Mouse (Mus musculus): ENCODE measurements around the gene Lars2. TPM values are rescaled to one million over a fixed set of nuclear protein-coding genes. Genes with fewer than 3 reads are reported as not detected.
"Not testable (repeated sequence)": the region's sequence is repeated elsewhere in the genome, so short reads cannot be mapped to it uniquely, and the experiment has no call there.

Lars2 gene
- polyA plus RNA-seq, 1 experiment from 2014 or later, result 683 TPM

DNA sequence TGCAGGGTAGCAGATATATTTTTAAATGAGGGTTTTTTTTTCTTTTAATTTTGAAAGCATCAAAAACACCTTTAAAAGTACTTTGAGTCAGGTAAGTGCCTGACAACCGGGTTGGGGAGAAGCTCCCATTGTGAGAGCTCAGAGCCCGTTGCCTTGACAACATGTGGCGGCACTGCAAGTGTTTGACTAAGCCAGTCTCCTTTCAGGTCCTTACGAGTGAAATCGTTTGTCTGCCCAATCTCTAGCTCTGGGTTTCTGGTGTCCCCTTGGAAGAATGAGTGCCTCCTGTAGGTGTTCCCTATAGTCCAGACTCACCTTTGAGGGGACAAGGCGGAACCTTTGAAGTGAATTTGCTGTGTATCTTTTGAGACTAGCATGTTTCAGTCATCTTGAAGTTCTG is 31.0 kb downstream of the Lars2 start:
- Histone ChIP-seq H3K27me3 (replicated peaks) (no peaks in the 10 kb centered on the region), H3K4me1 (no peaks in the 10 kb centered on the region; the same call in 1 of the 2 replicates), H3K27ac (replicated peaks) (no peak overlapping the region), H3K36me3 (peaks cover 8% of the 10 kb centered on the region), H3K4me2 (no peak overlapping the region), H3K9ac (replicated peaks) (no peak overlapping the region), H3K9me3 (replicated peaks) (no peaks in the 10 kb centered on the region), H3K4me3 (replicated peaks) (no peak overlapping the region)
- no peak for ATAC-seq (ENCODE audit: low FRiP score)
- 34% methylated on average over 6 of the region's 6 CpGs for WGBS

DNA sequence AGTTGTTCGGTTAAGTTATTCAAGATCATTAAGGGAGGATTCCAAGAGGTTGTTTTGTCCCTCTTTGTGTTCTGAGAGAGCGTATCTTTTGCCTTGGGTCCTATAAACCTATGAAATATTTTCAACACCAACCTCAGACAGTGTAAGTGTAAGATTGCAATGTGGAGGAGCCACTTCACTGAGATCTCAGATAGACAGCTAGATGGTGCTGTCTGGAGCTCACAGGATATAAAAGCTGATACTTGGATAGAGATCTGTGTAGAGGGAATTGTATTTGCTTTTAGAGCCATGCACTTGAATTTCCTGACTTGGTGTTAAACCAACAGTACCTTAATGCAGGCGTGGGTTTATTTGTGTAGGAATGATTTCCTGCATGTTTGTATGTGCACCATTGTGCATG is 35.5 kb downstream of the Lars2 start:
- no peaks in the 10 kb centered on the region for H3K9me3 ChIP-seq (replicated peaks)
- ATAC-seq (ENCODE audit: low FRiP score), result no peak
- H3K4me3 ChIP-seq (replicated peaks), result no peak overlapping the region
- no peaks in the 10 kb centered on the region for H3K27me3 ChIP-seq (replicated peaks)
- no peaks in the 10 kb centered on the region; the same call in 1 of the 2 replicates for H3K4me1 ChIP-seq
- H3K27ac ChIP-seq (replicated peaks), result no peak overlapping the region
- no peaks in the 10 kb centered on the region; the same call in 1 of the 2 replicates for H3K36me3 ChIP-seq
- H3K9ac ChIP-seq (replicated peaks), result no peak overlapping the region
- WGBS, result 90% methylated on average over 3 of the region's 3 CpGs
- no peak overlapping the region for H3K4me2 ChIP-seq

DNA sequence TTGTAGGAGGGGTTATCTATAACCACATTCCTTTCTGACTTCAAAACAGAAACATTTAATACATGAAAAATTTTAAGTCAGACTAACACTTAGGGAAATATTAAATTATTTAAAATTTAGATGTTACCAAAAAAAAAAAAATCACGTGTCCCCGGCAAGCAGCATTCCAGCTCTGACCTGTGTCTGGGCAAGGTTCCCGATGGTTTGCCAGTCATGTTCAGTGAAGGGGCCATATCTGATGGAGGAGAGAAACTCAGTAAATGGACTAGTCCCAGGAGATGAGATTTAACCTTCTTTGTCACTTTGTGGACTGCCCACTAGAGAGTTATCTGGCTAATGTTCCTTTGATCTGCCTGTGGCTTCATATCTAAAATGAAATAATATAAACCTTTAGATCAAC is 36.3 kb downstream of the Lars2 start:
- H3K4me2 ChIP-seq, result no peak overlapping the region
- no peak for ATAC-seq (ENCODE audit: low FRiP score)
- no peak overlapping the region for H3K9ac ChIP-seq (replicated peaks)
- H3K4me3 ChIP-seq (replicated peaks), result no peak overlapping the region
- WGBS, result 87% methylated on average over 3 of the region's 3 CpGs
- H3K36me3 ChIP-seq, result no peaks in the 10 kb centered on the region; the same call in 1 of the 2 replicates
- H3K4me1 ChIP-seq, result no peaks in the 10 kb centered on the region
- H3K9me3 ChIP-seq (replicated peaks), result no peaks in the 10 kb centered on the region
- no peaks in the 10 kb centered on the region for H3K27me3 ChIP-seq (replicated peaks)
- no peak overlapping the region for H3K27ac ChIP-seq (replicated peaks)

DNA sequence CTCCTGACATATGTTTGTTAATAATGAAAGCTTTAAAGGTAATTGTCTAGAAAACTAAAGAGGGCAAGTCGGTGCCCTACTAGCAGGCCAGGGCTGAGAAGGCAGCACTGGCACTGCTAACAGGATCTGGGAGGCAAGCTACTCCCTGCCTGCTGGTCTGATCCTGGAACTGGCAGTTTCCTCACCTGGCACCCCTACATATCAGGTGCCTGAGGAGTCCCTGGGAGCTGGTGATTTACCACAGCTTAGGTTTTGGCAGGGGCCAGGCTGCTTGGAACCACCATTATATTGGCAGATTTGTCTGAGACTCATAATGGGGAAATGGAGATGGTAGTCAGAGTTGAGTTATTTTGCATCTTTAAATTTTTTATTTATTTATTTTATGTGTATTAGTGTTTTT is 38.5 kb downstream of the Lars2 start:
- H3K9me3 ChIP-seq (replicated peaks), result no peaks in the 10 kb centered on the region
- H3K27ac ChIP-seq (replicated peaks), result no peak overlapping the region
- no peak overlapping the region for H3K9ac ChIP-seq (replicated peaks)
- 73% methylated on average over 1 of the region's 1 CpGs for WGBS
- H3K4me1 ChIP-seq, result no peaks in the 10 kb centered on the region
- no peak overlapping the region for H3K4me2 ChIP-seq
- H3K27me3 ChIP-seq (replicated peaks), result no peaks in the 10 kb centered on the region
- H3K36me3 ChIP-seq, result peaks cover 5% of the 10 kb centered on the region
- no peak overlapping the region for H3K4me3 ChIP-seq (replicated peaks)
- no peak for ATAC-seq (ENCODE audit: low FRiP score)

DNA sequence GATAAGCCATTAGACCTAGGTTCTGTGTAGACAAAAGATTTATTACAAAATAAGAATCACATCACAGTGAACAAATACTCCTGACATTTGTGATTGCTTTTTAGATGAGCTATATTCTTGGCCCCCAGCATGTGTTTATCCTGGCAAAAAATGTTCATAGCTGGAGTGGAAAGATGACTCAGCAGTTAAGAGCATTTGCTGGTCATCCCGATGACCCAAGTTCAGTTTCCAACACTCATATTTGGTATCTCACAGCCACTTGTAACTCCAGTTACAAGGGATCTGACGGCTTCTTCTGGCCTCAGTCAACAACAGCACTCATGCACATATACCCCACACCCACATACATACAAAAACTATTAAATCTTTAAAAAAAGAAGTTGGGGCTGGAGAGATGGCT is 42.0 kb downstream of the Lars2 start:
- Histone ChIP-seq H3K4me2 (no peak overlapping the region), H3K27me3 (replicated peaks) (no peaks in the 10 kb centered on the region)

DNA sequence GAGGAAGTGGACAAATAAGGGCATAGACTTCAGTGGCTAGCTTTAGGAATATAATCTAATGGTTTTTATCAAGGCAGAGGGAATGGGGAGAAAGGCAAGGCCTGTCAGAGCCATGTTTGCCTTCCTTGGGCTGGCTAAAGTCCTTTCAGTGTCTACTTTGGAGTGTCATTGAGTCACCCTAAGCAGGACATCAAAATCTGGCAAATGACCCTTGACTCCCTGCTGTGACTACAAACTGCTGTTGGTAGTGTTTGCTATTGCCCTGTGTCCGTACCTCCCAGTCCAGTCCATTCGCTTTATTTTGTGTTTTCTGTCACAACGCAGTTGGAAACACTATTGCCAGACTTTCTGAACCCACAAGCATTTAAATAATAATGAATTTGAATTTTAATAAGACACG is 63.1 kb downstream of the Lars2 start:
- H3K9ac ChIP-seq (replicated peaks), result no peak overlapping the region
- no peak overlapping the region for H3K27ac ChIP-seq (replicated peaks)
- no peaks in the 10 kb centered on the region for H3K27me3 ChIP-seq (replicated peaks)
- no peaks in the 10 kb centered on the region for H3K4me1 ChIP-seq
- no peak overlapping the region for H3K4me2 ChIP-seq
- no peak overlapping the region for H3K4me3 ChIP-seq (replicated peaks)
- WGBS, result 83% methylated on average over 4 of the region's 4 CpGs
- no peaks in the 10 kb centered on the region for H3K9me3 ChIP-seq (replicated peaks)
- ATAC-seq (ENCODE audit: low FRiP score), result no peak
- peaks cover 19% of the 10 kb centered on the region for H3K36me3 ChIP-seq

More for the DNA sequence above, 42.0 kb downstream of the Lars2 start:
- 91% methylated on average over 2 of the region's 2 CpGs for WGBS
- H3K27ac ChIP-seq (replicated peaks), result no peak overlapping the region
- H3K9ac ChIP-seq (replicated peaks), result no peak overlapping the region
- no peaks in the 10 kb centered on the region for H3K9me3 ChIP-seq (replicated peaks)
- H3K4me3 ChIP-seq (replicated peaks), result no peak overlapping the region
- peaks cover 27% of the 10 kb centered on the region for H3K36me3 ChIP-seq
- ATAC-seq (ENCODE audit: low FRiP score), result no peak
- H3K4me1 ChIP-seq, result no peaks in the 10 kb centered on the region

DNA sequence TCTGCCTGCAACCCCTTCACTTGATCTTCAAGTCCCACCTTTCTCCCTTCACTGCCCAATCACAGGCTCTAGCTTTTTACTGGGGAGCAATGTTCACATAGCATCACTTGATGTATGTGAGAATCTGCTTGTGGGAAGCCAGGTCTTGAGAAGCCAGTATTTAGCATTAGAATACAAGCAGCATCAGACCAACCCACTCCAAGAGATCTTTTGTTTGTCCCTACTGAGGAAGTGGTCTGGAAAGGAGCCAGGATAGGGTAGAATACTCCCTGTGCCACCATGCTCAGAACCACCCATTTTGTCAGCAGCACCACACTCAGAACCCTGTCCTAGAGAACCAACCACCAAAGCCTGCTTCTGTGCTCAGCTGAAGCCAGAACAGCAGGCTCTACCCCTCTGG is 64.2 kb downstream of the Lars2 start:
- ATAC-seq (ENCODE audit: low FRiP score), result no peak
- Histone ChIP-seq H3K4me1 (no peaks in the 10 kb centered on the region), H3K9ac (replicated peaks) (no peak overlapping the region), H3K9me3 (replicated peaks) (no peaks in the 10 kb centered on the region), H3K27ac (replicated peaks) (no peak overlapping the region), H3K4me2 (no peak overlapping the region), H3K4me3 (replicated peaks) (no peak overlapping the region), H3K36me3 (peaks cover 19% of the 10 kb centered on the region), H3K27me3 (replicated peaks) (no peaks in the 10 kb centered on the region)

DNA sequence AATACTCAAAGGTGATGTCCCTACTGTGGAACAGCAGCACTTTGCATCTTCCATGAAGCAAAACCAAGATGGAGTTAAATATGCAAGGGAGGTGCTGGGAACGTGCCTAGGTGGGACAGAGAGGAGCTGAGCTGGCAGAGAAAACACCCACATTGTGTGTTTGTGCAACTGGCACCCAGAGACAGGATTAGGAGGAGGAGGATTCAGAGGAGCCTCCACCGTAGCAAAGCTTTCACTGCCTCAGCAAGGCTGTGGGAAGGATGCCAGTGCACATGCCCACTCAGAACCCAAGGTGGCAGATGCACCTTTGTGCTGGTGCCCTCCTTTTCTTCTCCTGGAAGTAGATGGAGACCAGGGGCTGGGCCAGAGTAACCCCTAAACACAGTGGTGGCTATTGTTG is 71.5 kb downstream of the Lars2 start:
- WGBS, result 68% methylated on average over 2 of the region's 2 CpGs
- Histone ChIP-seq H3K27ac (replicated peaks) (no peak overlapping the region), H3K9ac (replicated peaks) (no peak overlapping the region), H3K4me1 (no peaks in the 10 kb centered on the region), H3K4me2 (no peak overlapping the region), H3K9me3 (replicated peaks) (no peaks in the 10 kb centered on the region), H3K4me3 (replicated peaks) (no peak overlapping the region), H3K27me3 (replicated peaks) (no peaks in the 10 kb centered on the region), H3K36me3 (peaks cover 43% of the 10 kb centered on the region)
- ATAC-seq (ENCODE audit: low FRiP score), result no peak

DNA sequence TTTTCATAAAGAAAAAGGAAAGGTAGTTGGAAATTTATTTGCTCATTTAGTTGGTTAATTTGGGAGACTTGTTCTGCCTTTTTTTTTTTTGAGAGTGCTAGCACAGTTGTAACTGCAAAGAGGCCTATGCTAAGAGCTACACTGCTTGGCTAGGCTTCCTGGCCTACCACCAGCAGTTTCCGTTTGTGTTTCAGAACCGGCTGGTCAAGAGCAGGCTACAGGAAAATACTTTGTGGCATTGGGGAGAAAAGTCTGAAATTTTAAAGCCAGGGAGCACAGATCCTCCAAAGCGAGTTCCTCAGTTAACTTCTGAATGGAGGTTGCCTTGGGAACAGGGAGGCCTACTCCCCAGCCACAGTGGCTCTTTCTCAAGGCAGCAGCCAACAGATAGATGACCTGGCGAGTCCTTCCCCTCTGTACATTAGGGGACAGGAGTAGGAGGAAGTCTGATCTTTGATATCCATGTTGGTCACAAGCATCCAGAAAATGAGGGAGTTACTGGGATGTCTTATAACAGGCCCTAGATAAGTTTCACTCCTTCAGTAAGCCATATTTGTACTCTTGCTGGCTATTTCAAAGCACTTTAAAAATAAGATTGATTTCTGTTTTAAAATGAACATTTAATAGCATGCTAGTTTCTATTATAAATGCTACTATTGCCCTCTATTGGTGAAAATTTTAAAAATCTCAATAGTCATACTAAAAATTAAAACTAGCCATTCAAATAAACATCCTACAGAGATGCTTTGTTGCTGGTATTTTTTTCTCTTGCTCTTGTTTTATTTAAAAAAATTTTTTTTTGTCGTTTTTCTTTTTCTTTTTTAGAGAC is 73.7 kb downstream of the Lars2 start:
- no peak for ATAC-seq (ENCODE audit: low FRiP score)
- Histone ChIP-seq H3K9ac (replicated peaks) (no peak overlapping the region), H3K4me2 (no peak overlapping the region), H3K36me3 (peaks cover 39% of the 10 kb centered on the region), H3K27ac (replicated peaks) (0 out of 2 replicates have a peak overlapping the region, but pooled peaks have one; percentile 28), H3K4me3 (replicated peaks) (no peak overlapping the region), H3K9me3 (replicated peaks) (no peaks in the 10 kb centered on the region), H3K4me1 (no peaks in the 10 kb centered on the region), H3K27me3 (replicated peaks) (no peaks in the 10 kb centered on the region)
- WGBS, result 45% methylated on average over 5 of the region's 5 CpGs

DNA sequence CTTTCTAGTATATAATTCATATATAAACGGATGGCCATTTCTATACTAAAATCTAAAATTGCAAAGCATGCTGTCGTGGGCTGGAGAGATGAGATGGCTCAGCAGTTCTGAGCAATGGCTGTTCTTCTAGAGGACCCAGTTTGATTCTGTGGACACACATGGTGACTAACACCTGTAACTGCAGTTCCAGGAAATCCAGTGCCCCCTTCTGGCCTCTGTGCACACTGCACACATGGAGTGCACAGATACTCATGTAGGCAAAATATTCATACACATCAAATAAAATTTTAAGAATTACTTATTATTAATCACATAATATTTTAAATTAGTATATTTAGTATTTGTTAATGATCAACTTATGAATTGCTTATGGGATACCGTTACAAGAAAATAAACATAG is 80.4 kb downstream of the Lars2 start:
- not testable (repeated sequence) for H3K9ac ChIP-seq (replicated peaks); H3K27ac ChIP-seq (replicated peaks); H3K9me3 ChIP-seq (replicated peaks); H3K27me3 ChIP-seq (replicated peaks); H3K4me2 ChIP-seq; H3K4me3 ChIP-seq (replicated peaks); H3K4me1 ChIP-seq; ATAC-seq (ENCODE audit: low FRiP score); H3K36me3 ChIP-seq
- 99% methylated on average over 3 of the region's 3 CpGs for whole genome bisulfite sequencing

DNA sequence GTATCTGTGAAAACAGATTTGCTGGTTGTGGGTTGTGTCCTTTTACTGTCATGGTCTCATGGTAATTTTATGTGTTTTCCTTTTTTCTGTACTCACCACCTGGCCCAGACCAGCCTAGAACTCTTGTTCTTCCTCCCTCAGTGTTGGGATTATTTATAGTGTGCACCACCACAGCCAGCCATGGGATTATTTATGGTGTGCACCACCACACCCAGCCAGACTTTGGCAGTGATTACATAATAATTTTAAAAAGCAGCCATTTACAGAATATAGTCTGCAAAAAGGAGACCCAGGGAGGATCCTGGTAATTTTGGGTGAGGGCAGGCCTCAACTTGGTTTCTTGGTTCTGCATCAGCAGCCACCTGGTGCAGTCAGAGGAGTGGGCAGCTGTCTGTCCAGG is 81.9 kb downstream of the Lars2 start:
- no peak for ATAC-seq (ENCODE audit: low FRiP score)
- Histone ChIP-seq H3K36me3 (peaks cover 10% of the 10 kb centered on the region; the same call in 1 of the 2 replicates), H3K9me3 (replicated peaks) (no peaks in the 10 kb centered on the region)

DNA sequence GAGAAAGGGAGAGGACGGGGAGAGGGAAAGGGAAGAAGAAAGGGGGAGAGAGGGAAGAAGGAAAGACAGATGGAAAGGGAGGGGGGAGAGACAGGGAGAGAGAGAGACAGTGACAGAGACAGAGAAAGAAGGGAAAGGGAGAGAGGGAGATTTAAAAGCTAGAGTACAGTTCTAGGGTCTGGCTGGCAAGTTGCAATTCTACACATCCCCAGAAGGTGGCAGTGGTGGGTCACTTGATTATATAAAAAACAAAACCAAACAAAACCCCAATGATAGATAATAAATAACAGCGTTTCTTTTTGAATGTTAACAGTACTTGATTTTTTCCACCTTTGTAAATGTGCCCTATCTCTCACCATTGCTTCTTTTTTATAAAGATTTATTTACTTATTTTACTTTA is 83.4 kb downstream of the Lars2 start:
- Histone ChIP-seq H3K27ac (replicated peaks) (no peak overlapping the region), H3K27me3 (replicated peaks) (no peaks in the 10 kb centered on the region), H3K36me3 (peaks cover 21% of the 10 kb centered on the region), H3K9ac (replicated peaks) (no peak overlapping the region), H3K4me3 (replicated peaks) (no peak overlapping the region), H3K4me2 (no peak overlapping the region), H3K9me3 (replicated peaks) (no peaks in the 10 kb centered on the region), H3K4me1 (no peaks in the 10 kb centered on the region)
- no peak; the same call in 1 of the 2 replicates for ATAC-seq (ENCODE audit: low FRiP score)
- WGBS, result 39% methylated on average over 2 of the region's 2 CpGs

More for the DNA sequence above, 81.9 kb downstream of the Lars2 start:
- Histone ChIP-seq H3K4me3 (replicated peaks) (no peak overlapping the region), H3K4me1 (no peaks in the 10 kb centered on the region), H3K9ac (replicated peaks) (no peak overlapping the region), H3K4me2 (no peak overlapping the region), H3K27ac (replicated peaks) (no peak overlapping the region), H3K27me3 (replicated peaks) (no peaks in the 10 kb centered on the region)

Measured in neural tube, embryonic 15.5 days (tissue).